Mouse (Mus musculus) CH12.LX (cell line): ENCODE measurements around the gene Gpm6a. TPM values are rescaled to one million over a fixed set of nuclear protein-coding genes. Genes with fewer than 3 reads are reported as not detected.

Experiments
- DNase-seq: peaks from one replicate; pipeline ENCODE4 v3.0.0-alpha.2; 2013; ENCODE audit errors: extremely low read depth
- H3K27ac ChIP-seq: 2 replicates; pipeline ENCODE4 v1.5.1; 2012; ENCODE audit warnings: low read depth, mild to moderate bottlenecking, control low read depth, moderate library complexity; ENCODE audit not compliant: insufficient read depth
- H3K27me3 ChIP-seq: replicated peaks from 2 replicates; pipeline ENCODE3; 2012; ENCODE audit warnings: inconsistent platforms
- H3K36me3 ChIP-seq, 2 experiments: replicated peaks in 1 of 2; 2 replicates each; pipeline versions ENCODE3 to v1.6.1; 2012; ENCODE audit warnings: inconsistent platforms in 1 of 2, low read length in 1 of 2, mild to moderate bottlenecking in 1 of 2, mixed read lengths in 1 of 2, moderate library complexity in 1 of 2; ENCODE audit not compliant: control insufficient read depth in 1 of 2, insufficient read depth in 1 of 2
- H3K4me1 ChIP-seq, 2 experiments: 2 replicates each; pipeline ENCODE4 v1.6.1; 2012; ENCODE audit warnings: inconsistent platforms in 1 of 2, moderate library complexity in 1 of 2; ENCODE audit not compliant: insufficient read depth in 2 of 2, control insufficient read depth in 1 of 2
- H3K4me2 ChIP-seq: 2 replicates; pipeline ENCODE4 v1.6.1; 2012; ENCODE audit warnings: low read depth, mild to moderate bottlenecking, control low read depth; ENCODE audit not compliant: poor library complexity, insufficient read depth, severe bottlenecking
- H3K4me3 ChIP-seq, 3 experiments: fragments of 150-350 bp in 1 of 3; sonication (generic) in 1 of 3; replicated peaks in 1 of 3; 2 replicates each; pipeline versions ENCODE3 to v1.5.1; 2011 to 2012; ENCODE audit warnings: low read depth in 2 of 3, low read length in 2 of 3, mild to moderate bottlenecking in 2 of 3, moderate library complexity in 2 of 3, control low read depth in 1 of 3, improper control_type of control experiment in 1 of 3, inconsistent platforms in 1 of 3, mixed read lengths in 1 of 3; ENCODE audit not compliant: poor library complexity in 1 of 3
- H3K79me2 ChIP-seq: replicated peaks from 2 replicates; pipeline ENCODE4 v1.6.1; 2012; ENCODE audit warnings: mild to moderate bottlenecking, moderate library complexity; ENCODE audit not compliant: control insufficient read depth, poor library complexity, insufficient read depth, severe bottlenecking; ENCODE audit errors: extremely low read depth
- H3K9ac ChIP-seq: 2 replicates; pipeline ENCODE4 v1.6.1; 2012; ENCODE audit warnings: low read depth, mild to moderate bottlenecking, control low read depth, moderate library complexity; ENCODE audit not compliant: insufficient read depth
- H3K9me3 ChIP-seq: replicated peaks from 2 replicates; pipeline ENCODE3; 2012; ENCODE audit warnings: low read length, inconsistent platforms, mixed read lengths
- ELF1 ChIP-seq: IDR thresholded peaks from 2 replicates; pipeline ENCODE4 v1.6.1; 2014; ENCODE audit warnings: low read depth, mild to moderate bottlenecking, inconsistent platforms, low read length, improper control_type of control experiment
- EP300 ChIP-seq: IDR thresholded peaks from 2 replicates; pipeline ENCODE4 v1.6.1; 2011; ENCODE audit warnings: low read length, improper control_type of control experiment
- ETS1 ChIP-seq: conservative IDR thresholded peaks from 2 replicates; pipeline ENCODE4 v1.6.1; 2012; ENCODE audit warnings: low read depth, mild to moderate bottlenecking, inconsistent platforms, low read length, improper control_type of control experiment, moderate library complexity
- HCFC1 ChIP-seq: IDR thresholded peaks from 2 replicates; pipeline ENCODE4 v1.6.1; 2012; ENCODE audit warnings: low read depth, mild to moderate bottlenecking, inconsistent platforms, low read length, improper control_type of control experiment
- IRF4 ChIP-seq: IDR thresholded peaks from 2 replicates; pipeline ENCODE4 v1.6.1; 2014; ENCODE audit warnings: low read depth, mild to moderate bottlenecking, inconsistent platforms, low read length, improper control_type of control experiment
- JUN ChIP-seq: IDR thresholded peaks from 2 replicates; pipeline ENCODE4 v1.6.1; 2011; ENCODE audit warnings: low read depth, mild to moderate bottlenecking, low read length, improper control_type of control experiment, moderate library complexity; ENCODE audit not compliant: insufficient read depth
- KAT2A ChIP-seq: IDR thresholded peaks from 2 replicates; pipeline ENCODE4 v1.6.1; 2012; ENCODE audit warnings: low read length, improper control_type of control experiment, inconsistent platforms; ENCODE audit not compliant: insufficient replicate concordance
- MAFK ChIP-seq: IDR thresholded peaks from 2 replicates; pipeline ENCODE4 v1.6.1; 2011; ENCODE audit warnings: low read length, improper control_type of control experiment; ENCODE audit not compliant: insufficient replicate concordance
- MAZ ChIP-seq: IDR thresholded peaks from 2 replicates; pipeline ENCODE4 v1.6.1; 2012; ENCODE audit warnings: low read depth, mild to moderate bottlenecking, inconsistent platforms, low read length, improper control_type of control experiment, moderate library complexity
- MEF2A ChIP-seq: IDR thresholded peaks from 2 replicates; pipeline ENCODE4 v1.6.1; 2014; ENCODE audit warnings: low read depth, mild to moderate bottlenecking, inconsistent platforms, low read length, improper control_type of control experiment, borderline replicate concordance
- MXI1 ChIP-seq: IDR thresholded peaks from 2 replicates; pipeline ENCODE4 v1.6.1; 2011; ENCODE audit warnings: mild to moderate bottlenecking, low read depth, low read length, improper control_type of control experiment
- MYC ChIP-seq: IDR thresholded peaks from 2 replicates; pipeline ENCODE4 v1.6.1; 2011; ENCODE audit warnings: low read depth, mild to moderate bottlenecking, improper control_type of control experiment, low read length
- NELFE ChIP-seq: IDR thresholded peaks from 2 replicates; pipeline ENCODE4 v1.6.1; 2011; ENCODE audit warnings: low read depth, low read length, improper control_type of control experiment
- PAX5 ChIP-seq: IDR thresholded peaks from 2 replicates; pipeline ENCODE4 v1.6.1; 2012; ENCODE audit warnings: low read length, inconsistent platforms, mixed read lengths
- POLR2AphosphoS2 ChIP-seq: IDR thresholded peaks from 2 replicates; pipeline ENCODE4 v1.6.1; 2011; ENCODE audit warnings: low read depth, low read length, improper control_type of control experiment
- RAD21 ChIP-seq: IDR thresholded peaks from 2 replicates; pipeline ENCODE4 v1.6.1; 2011; ENCODE audit warnings: low read depth, mild to moderate bottlenecking, low read length, improper control_type of control experiment, moderate library complexity
- SMC3 ChIP-seq: IDR thresholded peaks from 2 replicates; pipeline ENCODE4 v1.6.1; 2011; ENCODE audit warnings: low read depth, low read length, improper control_type of control experiment
- TCF12 ChIP-seq: IDR thresholded peaks from 2 replicates; pipeline ENCODE4 v1.6.1; 2014; ENCODE audit warnings: low read depth, mild to moderate bottlenecking, inconsistent platforms, low read length, improper control_type of control experiment
- UBTF ChIP-seq: IDR thresholded peaks from 2 replicates; pipeline ENCODE4 v1.6.1; 2012; ENCODE audit warnings: low read depth, mild to moderate bottlenecking, inconsistent platforms, low read length, improper control_type of control experiment, moderate library complexity
- USF1 ChIP-seq: IDR thresholded peaks from 2 replicates; pipeline ENCODE4 v1.6.1; 2014; ENCODE audit warnings: low read depth, mild to moderate bottlenecking, inconsistent platforms, low read length, improper control_type of control experiment
- dilution Hi-C: fragments of 300-500 bp; cut with MboI; formaldehyde crosslinking; loops from 2 replicates; pipeline ENCODE4 v1.14.3; 2020; ENCODE audit warnings: low sequenced_read_pairs; ENCODE audit not compliant: extremely low pct_unique_long_range_greater_than_20kb, extremely low pct_ligation_motif_present
- in situ Hi-C: fragments of 300-500 bp; cut with MboI; formaldehyde crosslinking; loops from 3 replicates; pipeline ENCODE4 v1.14.3; 2019; ENCODE audit warnings: low sequenced_read_pairs, low pct_ligation_motif_present, low pct_unique_long_range_greater_than_20kb, mixed read lengths
- polyA plus RNA-seq: library from polyadenylated mRNA; unstranded; fragments of >175 nt; gene quantifications from 2 replicates; pipeline ENCODE4 v1.2.1, GENCODE M21; 2012; ENCODE audit warnings: low read depth; ENCODE audit not compliant: insufficient read length
- total RNA-seq, 2 experiments: library from RNA; depleted of rRNA; stranded (reverse); fragments of 300-350 nt in 1 of 2; fragments of >200 nt in 1 of 2; gene quantifications; 2 replicates each; pipeline ENCODE4 v1.2.3; 2012 to 2014

Gpm6a gene
- total and polyA plus RNA-seq, 3 experiments = 5.5 to 20.5 (median 6.4) TPM

DNA sequence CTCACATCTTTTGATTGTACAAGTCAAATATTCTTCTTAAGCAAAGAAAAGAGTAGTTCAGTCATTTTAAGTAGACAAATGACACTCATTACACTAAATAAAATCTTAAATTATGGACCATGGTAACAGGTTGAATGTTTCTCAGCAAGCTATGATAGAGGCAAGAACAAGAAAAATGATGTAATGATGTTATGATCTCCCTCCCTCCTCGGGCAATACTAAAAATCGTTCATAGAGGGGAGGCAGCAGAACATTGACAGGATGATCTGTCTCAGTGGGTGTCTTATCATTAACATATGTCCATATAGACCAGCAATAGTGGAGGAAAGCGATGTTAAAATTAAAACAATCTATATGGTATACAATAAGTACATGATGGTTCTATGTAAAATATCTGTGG lies 2.1 kb downstream of the Gpm6a start:
- DNase-seq = no peak
- Histone ChIP-seq H3K79me2 (no peaks in the 10 kb centered on the region), H3K4me3 (no peak overlapping the region), H3K27me3 (no peaks in the 10 kb centered on the region), H3K4me1 (no peaks in the 10 kb centered on the region), H3K4me2 (no peak overlapping the region), H3K9me3 (no peaks in the 10 kb centered on the region), H3K9ac (no peak overlapping the region), H3K36me3 (no peaks in the 10 kb centered on the region), H3K27ac (no peak overlapping the region)
- TF ChIP-seq HCFC1 = no peak
- TF ChIP-seq MXI1 = no peak
- TF ChIP-seq SMC3 = no peak
- TF ChIP-seq EP300 = no peak
- TF ChIP-seq TCF12 = no peak
- TF ChIP-seq MAFK = no peak
- no peak for TF ChIP-seq KAT2A
- in situ Hi-C loops (no loop called here), dilution Hi-C loops (no loop called here)

DNA sequence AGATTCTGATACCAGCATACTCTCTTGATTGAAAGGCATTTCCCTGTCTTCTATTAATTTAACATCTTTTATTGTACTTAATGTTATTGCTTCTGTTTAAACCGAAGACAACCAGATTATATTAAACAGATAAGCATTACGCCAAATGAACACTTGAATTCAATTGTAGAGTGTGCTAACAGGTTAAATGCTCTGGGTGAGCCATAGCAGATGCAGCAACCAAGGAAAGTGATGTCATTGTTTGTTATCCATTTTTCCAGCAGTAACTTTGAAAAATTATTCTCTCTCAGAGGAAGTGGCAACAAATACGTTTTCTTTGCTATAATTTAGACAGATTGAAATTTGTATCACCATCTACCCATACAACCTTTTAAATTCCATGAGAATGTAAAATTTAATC lies 2.9 kb downstream of the Gpm6a start:
- H3K4me3 ChIP-seq = no peak overlapping the region
- dilution Hi-C loops (no loop called here), in situ Hi-C loops (no loop called here)
- no peaks in the 10 kb centered on the region for H3K79me2 ChIP-seq
- H3K27ac ChIP-seq = no peak overlapping the region
- H3K4me2 ChIP-seq = no peak overlapping the region
- TF ChIP-seq UBTF (no peak), IRF4 (no peak), USF1 (no peak), MEF2A (no peak), MAZ (no peak), ELF1 (no peak), ETS1 (no peak), POLR2AphosphoS2 (no peak), PAX5 (no peak), SMC3 (no peak), TCF12 (no peak), RAD21 (no peak), NELFE (no peak), JUN (no peak), MYC (no peak)
- no peaks in the 10 kb centered on the region for H3K4me1 ChIP-seq
- no peak overlapping the region for H3K9ac ChIP-seq
- no peak for DNase-seq
- no peaks in the 10 kb centered on the region for H3K27me3 ChIP-seq
- no peaks in the 10 kb centered on the region for H3K9me3 ChIP-seq
- no peaks in the 10 kb centered on the region for H3K36me3 ChIP-seq
